Mouse (Mus musculus) erythroblast, adult 5-6 weeks (primary cell): ENCODE data around the gene Olfr459. TPM values are rescaled to one million over a fixed set of nuclear protein-coding genes. Genes with fewer than 3 reads are reported as not detected.

Experiments
- total RNA-seq, 2 experiments: library from RNA; stranded (forward) in 1 of 2; stranded (reverse) in 1 of 2; fragments of 150-400 nt in 1 of 2; fragments of 200-764, 138-1000 nt in 1 of 2; gene quantifications; 2 replicates each; pipeline versions ENCODE4 v1.2.3 to v1.2.4; 2015 to 2017; ENCODE audit warnings: low replicate concordance in 2 of 2

The Olfr459 gene
- total RNA-seq, 2 experiments from 2014 or later: not detected

Other genes with a start within 250 kb of the Olfr459 start
- not detected in 2 replicates for gene Ephb6, start 169.7 kb downstream of the Olfr459 start, total RNA-seq (2015; ENCODE audit: low replicate concordance)
- 0.28 TPM in 1 of 2 replicates, not detected in the other for gene Ephb6, start 169.7 kb downstream of the Olfr459 start, total RNA-seq (2017; ENCODE audit: low replicate concordance)
- gene Trpv6, start 138.8 kb downstream of the Olfr459 start, total RNA-seq (2015; ENCODE audit: low replicate concordance): not detected in 2 replicates
- not detected in 2 replicates for gene Trpv6, start 138.8 kb downstream of the Olfr459 start, total RNA-seq (2017; ENCODE audit: low replicate concordance)
- gene Trpv5, start 94.4 kb downstream of the Olfr459 start, total RNA-seq (2015; ENCODE audit: low replicate concordance): 2.5 and 5.0 TPM in 2 replicates
- gene Trpv5, start 94.4 kb downstream of the Olfr459 start, total RNA-seq (2017; ENCODE audit: low replicate concordance): 3.2 and 4.5 TPM in 2 replicates
- not detected in 2 replicates for gene Llcfc1, start 90.7 kb downstream of the Olfr459 start, total RNA-seq (2015; ENCODE audit: low replicate concordance)
- 2.6 TPM in 1 of 2 replicates, not detected in the other for gene Llcfc1, start 90.7 kb downstream of the Olfr459 start, total RNA-seq (2017; ENCODE audit: low replicate concordance)
- gene Kel, start 70.8 kb downstream of the Olfr459 start, total RNA-seq (2015; ENCODE audit: low replicate concordance): 2,664 and 2,909 TPM in 2 replicates
- 999 and 1,312 TPM in 2 replicates for gene Kel, start 70.8 kb downstream of the Olfr459 start, total RNA-seq (2017; ENCODE audit: low replicate concordance)
- gene Pip, start 72.4 kb upstream of the Olfr459 start, total RNA-seq (2015; ENCODE audit: low replicate concordance): not detected in 2 replicates
- not detected in 2 replicates for gene Pip, start 72.4 kb upstream of the Olfr459 start, total RNA-seq (2017; ENCODE audit: low replicate concordance)
- not detected in 2 replicates for gene Sval2, start 77.8 kb upstream of the Olfr459 start, total RNA-seq (2015; ENCODE audit: low replicate concordance)
- not detected in 2 replicates for gene Sval2, start 77.8 kb upstream of the Olfr459 start, total RNA-seq (2017; ENCODE audit: low replicate concordance)
- not detected in 2 replicates for gene Sval1, start 176.5 kb upstream of the Olfr459 start, total RNA-seq (2015; ENCODE audit: low replicate concordance)
- not detected in 2 replicates for gene Sval1, start 176.5 kb upstream of the Olfr459 start, total RNA-seq (2017; ENCODE audit: low replicate concordance)
- not detected in 2 replicates for gene Sval3, start 193.0 kb upstream of the Olfr459 start, total RNA-seq (2015; ENCODE audit: low replicate concordance)
- not detected in 2 replicates for gene Sval3, start 193.0 kb upstream of the Olfr459 start, total RNA-seq (2017; ENCODE audit: low replicate concordance)